Mouse (Mus musculus): ENCODE measurements around the gene Trmt13. TPM values are rescaled to one million over a fixed set of nuclear protein-coding genes. Genes with fewer than 3 reads are reported as not detected.

The Trmt13 gene
- total and polyA plus RNA-seq, 3 experiments: 9.9 to 20.9 (median 11.1) TPM

DNA sequence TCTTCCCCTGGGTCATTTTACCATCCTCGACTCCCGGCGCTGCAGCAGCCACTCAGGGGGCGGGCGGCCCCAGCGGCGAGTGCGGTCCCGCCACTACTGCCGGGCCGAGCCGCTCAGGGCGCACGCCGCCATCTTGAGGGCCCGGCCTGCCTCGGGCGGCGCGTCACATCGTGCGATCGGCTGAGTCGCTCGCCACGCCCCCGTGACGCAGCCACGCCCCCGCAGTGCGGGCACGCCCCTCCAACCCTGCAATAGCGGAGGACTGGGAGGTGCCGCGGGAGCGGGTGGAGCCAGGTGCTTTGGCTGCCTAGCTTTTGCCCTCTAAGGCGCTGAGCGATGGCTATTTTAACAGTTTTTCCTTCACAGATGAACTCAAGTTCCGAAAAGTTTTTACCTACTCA lies 48.1 kb upstream of the Trmt13 start, which contains the start of gene Mfsd14a (continued):
- TF ChIP-seq CHD1 (IDR thresholded peaks at IDR 0.05; ENCODE audit: low read depth, low read length) (no peak), KAT2A (IDR thresholded peaks at IDR 0.05; ENCODE audit: insufficient replicate concordance, low read length) (0 out of 2 replicates have a peak, but pooled peaks have one; percentile 50), UBTF (IDR thresholded peaks at IDR 0.05; ENCODE audit: low read depth, low read length) (peak; percentile 1; the same call in 1 of the 2 replicates), MYC (IDR thresholded peaks at IDR 0.05; ENCODE audit: low read depth, low read length) (peak; percentile 63; the same call in 1 of the 2 replicates), NRF1 (IDR thresholded peaks at IDR 0.05; ENCODE audit: low read depth, low read length) (peak; percentile 65), MXI1 (IDR thresholded peaks at IDR 0.05; ENCODE audit: low read depth, low read length) (no peak; the same call in 1 of the 2 replicates), GABPA (IDR thresholded peaks at IDR 0.05; ENCODE audit: insufficient replicate concordance, low read depth, low read length) (no peak), POLR2AphosphoS2 (IDR thresholded peaks at IDR 0.05; ENCODE audit: low read depth, low read length) (peak; percentile 83; the same call in 1 of the 2 replicates), SIN3A (IDR thresholded peaks at IDR 0.05; ENCODE audit: low read length) (peak; percentile 79; the same call in 1 of the 2 replicates), MEF2A (IDR thresholded peaks at IDR 0.05; ENCODE audit: borderline replicate concordance, low read depth, low read length) (0 out of 2 replicates have a peak, but pooled peaks have one; percentile 56), MAZ (IDR thresholded peaks at IDR 0.05; ENCODE audit: low read depth, low read length) (no peak), CTCF (conservative IDR thresholded peaks at IDR 0.05 in 1 of 2, IDR thresholded peaks at IDR 0.05 in 1 of 2; ENCODE audit: low read depth in 2 of 2, low read length in 2 of 2) (no peak), ELF1 (IDR thresholded peaks at IDR 0.05; ENCODE audit: low read depth, low read length) (peak; percentile 21; the same call in 1 of the 2 replicates)

GRCm38 (mm10) chr3:116661870-116662414 lies 47.6 kb upstream of the Trmt13 start:
- H3K4me1 ChIP-seq (ENCODE audit: control insufficient read depth in 1 of 2, insufficient read depth in 2 of 2): peaks cover 4 to 47% of the 10 kb centered on the region in 2 experiments; a peak in 3 of 4 replicates

More at GRCm38 (mm10) chr3:116661870-116662414, 47.6 kb upstream of the Trmt13 start:
- Histone ChIP-seq H3K79me2 (replicated peaks; ENCODE audit: control insufficient read depth, extremely low read depth, insufficient read depth, poor library complexity, severe bottlenecking) (peaks cover 48% of the 10 kb centered on the region), H3K4me2 (ENCODE audit: insufficient read depth, low read depth, poor library complexity, severe bottlenecking) (peak overlapping the region; percentile 86), H3K36me3 (replicated peaks in 1 of 2; ENCODE audit: control insufficient read depth in 1 of 2, insufficient read depth in 1 of 2, low read length in 1 of 2) (peaks cover 0 to 3% of the 10 kb centered on the region in 2 experiments), H3K27me3 (replicated peaks) (no peaks in the 10 kb centered on the region), H3K4me3 (replicated peaks in 1 of 3; ENCODE audit: low read depth in 2 of 3, low read length in 2 of 3, poor library complexity in 1 of 3) (peak overlapping the region; percentile 76 to 97 (median 95)), H3K9ac (ENCODE audit: insufficient read depth, low read depth) (peak overlapping the region; percentile 92), H3K9me3 (replicated peaks; ENCODE audit: low read length) (no peaks in the 10 kb centered on the region), H3K27ac (ENCODE audit: insufficient read depth, low read depth) (peak overlapping the region; percentile 60)
- no peak for DNase-seq (ENCODE audit: extremely low read depth)
- in situ Hi-C loops (cut with MboI; ENCODE audit: low pct_ligation_motif_present, low pct_unique_long_range_greater_than_20kb, low sequenced_read_pairs): no loop called here
- dilution Hi-C loops (cut with MboI; ENCODE audit: extremely low pct_ligation_motif_present, extremely low pct_unique_long_range_greater_than_20kb, low sequenced_read_pairs): no loop called here
- TF ChIP-seq NELFE (IDR thresholded peaks at IDR 0.05; ENCODE audit: low read depth, low read length): no peak
- no peak for TF ChIP-seq CHD2 (IDR thresholded peaks at IDR 0.05; ENCODE audit: low read length)
- no peak for TF ChIP-seq POLR2AphosphoS2 (IDR thresholded peaks at IDR 0.05; ENCODE audit: low read depth, low read length)
- 0 out of 2 replicates have a peak, but pooled peaks have one; percentile 2 for TF ChIP-seq TBP (conservative IDR thresholded peaks at IDR 0.05; ENCODE audit: low read depth, low read length)
- no peak for TF ChIP-seq MEF2A (IDR thresholded peaks at IDR 0.05; ENCODE audit: borderline replicate concordance, low read depth, low read length)
- peak; percentile 97 for TF ChIP-seq UBTF (IDR thresholded peaks at IDR 0.05; ENCODE audit: low read depth, low read length)
- TF ChIP-seq ELF1 (IDR thresholded peaks at IDR 0.05; ENCODE audit: low read depth, low read length): peak; percentile 63
- no peak for TF ChIP-seq USF1 (IDR thresholded peaks at IDR 0.05; ENCODE audit: low read depth, low read length)

Data from CH12.LX (cell line).